Mouse (Mus musculus) C2C12 (cell line): ENCODE results near the gene Synpr. TPM values are rescaled to one million over a fixed set of nuclear protein-coding genes. Genes with fewer than 3 reads are reported as not detected.

Experiments
- H3K27me3 ChIP-seq: one replicate; pipeline ENCODE4 v1.6.1; 2011; ENCODE audit not compliant: control insufficient read depth, insufficient read depth, insufficient read length
- H3K36me3 ChIP-seq: one replicate; pipeline ENCODE4 v1.6.1; 2011; ENCODE audit not compliant: control insufficient read depth, insufficient read depth
- H3K4me3 ChIP-seq: one replicate; pipeline ENCODE4 v1.5.1; 2011; ENCODE audit warnings: mild to moderate bottlenecking, control low read depth; ENCODE audit not compliant: poor library complexity, insufficient read depth, severe bottlenecking
- H3K79me2 ChIP-seq: one replicate; pipeline ENCODE4 v1.6.1; 2011; ENCODE audit not compliant: control insufficient read depth, insufficient read depth
- H3K79me3 ChIP-seq: one replicate; pipeline ENCODE4 v1.6.1; 2011; ENCODE audit warnings: low read depth, control low read depth
- H3ac ChIP-seq: one replicate; pipeline ENCODE3; 2011; ENCODE audit warnings: low read depth; ENCODE audit not compliant: control insufficient read depth, insufficient read length
- CEBPB ChIP-seq: IDR thresholded peaks from one replicate; pipeline ENCODE4 v1.6.1; 2011; ENCODE audit warnings: low read depth, mild to moderate bottlenecking, control low read depth, moderate library complexity
- CTCF ChIP-seq: IDR thresholded peaks from one replicate; pipeline ENCODE4 v1.5.1; 2011; ENCODE audit not compliant: control insufficient read depth, insufficient read depth, insufficient read length
- FOSL1 ChIP-seq: IDR thresholded peaks from one replicate; pipeline ENCODE4 v1.8.0; 2011; ENCODE audit warnings: mild to moderate bottlenecking, low read length; ENCODE audit not compliant: poor library complexity, insufficient read depth, severe bottlenecking
- MAX ChIP-seq: IDR thresholded peaks from one replicate; pipeline ENCODE4 v1.6.1; 2011; ENCODE audit warnings: mild to moderate bottlenecking, control low read depth
- MYOD1 ChIP-seq: IDR thresholded peaks from one replicate; pipeline ENCODE4 v1.6.1; 2011; ENCODE audit warnings: low read depth; ENCODE audit not compliant: control insufficient read depth, insufficient read length
- MYOG ChIP-seq: IDR thresholded peaks from one replicate; pipeline ENCODE4 v1.6.1; 2011; ENCODE audit not compliant: control insufficient read depth, insufficient read length; ENCODE audit errors: extremely low read depth
- USF1 ChIP-seq: IDR thresholded peaks from one replicate; pipeline ENCODE4 v1.6.1; 2011; ENCODE audit warnings: low read depth, mild to moderate bottlenecking, control low read depth, moderate library complexity
- polyA plus RNA-seq: library from polyadenylated mRNA; unstranded; fragments of >200 nt; fragmentation: generic; extraction: Trizol; gene quantifications from one replicate; pipeline ENCODE4 v1.2.1, GENCODE M21; 2012; ENCODE audit warnings: missing spikeins

Gene Synpr
- polyA plus RNA-seq, 1 experiment: not detected

DNA sequence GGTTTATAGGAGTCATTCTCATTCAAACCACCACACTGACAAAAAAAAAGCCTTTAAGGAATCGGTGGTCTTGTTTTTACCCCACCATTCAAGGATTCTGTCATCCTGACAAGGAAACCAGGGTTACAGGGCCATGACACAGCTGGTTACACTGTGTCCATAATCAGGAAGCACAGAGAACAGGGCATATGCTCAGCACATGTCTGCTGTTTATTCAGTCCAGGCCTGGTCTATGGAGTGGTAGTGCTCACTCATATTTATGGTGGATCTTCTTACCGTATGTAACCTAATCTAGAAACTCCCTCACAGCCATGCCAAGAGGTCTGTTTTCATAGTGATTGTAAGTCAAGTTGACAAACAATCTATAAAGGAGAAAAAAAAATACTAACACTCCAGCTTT is 293.5 kb downstream of the Synpr start:
- Histone ChIP-seq H3K36me3 (no peaks in the 10 kb centered on the region), H3K79me3 (no peaks in the 10 kb centered on the region), H3ac (no peak overlapping the region), H3K79me2 (no peaks in the 10 kb centered on the region), H3K4me3 (no peak overlapping the region), H3K27me3 (no peaks in the 10 kb centered on the region)
- TF ChIP-seq USF1 (no peak), CTCF (no peak), CEBPB (no peak), FOSL1 (no peak), MYOD1 (no peak), MAX (no peak), MYOG (no peak)

DNA sequence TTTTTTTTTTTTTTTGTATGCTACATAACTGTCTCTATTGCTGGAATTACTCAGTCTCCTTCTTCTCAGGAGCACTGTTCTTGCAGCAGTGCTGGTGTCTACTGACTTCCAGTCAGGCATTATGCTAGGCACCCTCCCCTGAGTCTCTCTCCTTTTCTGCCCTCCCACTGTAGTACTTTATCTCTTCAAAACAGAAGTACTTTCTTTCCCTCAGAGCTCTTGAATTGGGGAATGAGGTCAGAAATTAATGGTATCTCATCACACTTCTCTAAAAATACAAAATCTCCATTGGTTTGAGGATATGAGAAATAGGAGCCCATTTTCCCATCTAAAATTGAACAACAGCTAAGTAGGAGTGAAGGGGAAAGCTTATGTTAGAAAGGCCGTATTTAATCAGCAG is 294.2 kb downstream of the Synpr start:
- TF ChIP-seq USF1 (no peak), MAX (no peak), FOSL1 (no peak), MYOG (no peak), CEBPB (no peak), CTCF (no peak), MYOD1 (no peak)

DNA sequence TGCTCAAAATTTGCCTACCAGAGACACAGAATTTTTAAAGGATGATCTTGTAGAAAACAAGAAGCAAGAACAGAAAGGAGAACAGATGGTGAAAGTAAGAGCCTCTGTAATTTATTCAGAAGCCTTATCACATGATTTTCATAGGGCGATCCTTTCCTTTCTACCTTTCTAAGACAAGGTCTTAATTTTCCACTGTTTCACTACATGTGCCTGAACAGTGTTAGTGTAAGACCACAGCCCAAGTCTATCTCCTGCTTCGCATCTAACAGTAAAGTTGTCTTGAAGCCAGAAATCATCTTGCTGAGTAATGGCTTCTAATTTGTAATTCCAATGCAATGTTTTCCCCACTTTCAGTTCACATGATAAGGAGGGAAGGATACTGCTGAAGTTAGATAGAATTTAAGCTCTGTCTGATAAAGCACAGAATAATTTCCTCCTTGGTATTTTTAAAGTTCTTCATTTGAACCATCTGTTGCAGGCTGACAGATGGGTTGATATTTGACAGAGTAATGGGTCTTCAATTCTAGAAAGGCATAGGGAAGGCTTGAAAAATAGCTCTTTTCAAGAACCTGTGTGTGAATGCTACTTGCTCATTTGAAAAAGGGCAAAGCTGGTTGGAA is 308.9 kb downstream of the Synpr start:
- Histone ChIP-seq H3K27me3 (no peaks in the 10 kb centered on the region), H3K79me2 (no peaks in the 10 kb centered on the region), H3K4me3 (no peak overlapping the region), H3K36me3 (no peaks in the 10 kb centered on the region), H3K79me3 (no peaks in the 10 kb centered on the region), H3ac (no peak overlapping the region)
- TF ChIP-seq CEBPB: no peak
- TF ChIP-seq MYOD1: no peak
- TF ChIP-seq MAX: no peak
- TF ChIP-seq FOSL1: no peak
- no peak for TF ChIP-seq MYOG
- TF ChIP-seq USF1: no peak
- no peak for TF ChIP-seq CTCF

More for the DNA sequence above, 294.2 kb downstream of the Synpr start:
- Histone ChIP-seq H3K79me3 (no peaks in the 10 kb centered on the region), H3K4me3 (no peak overlapping the region), H3K36me3 (no peaks in the 10 kb centered on the region), H3K27me3 (no peaks in the 10 kb centered on the region), H3ac (no peak overlapping the region), H3K79me2 (no peaks in the 10 kb centered on the region)

DNA sequence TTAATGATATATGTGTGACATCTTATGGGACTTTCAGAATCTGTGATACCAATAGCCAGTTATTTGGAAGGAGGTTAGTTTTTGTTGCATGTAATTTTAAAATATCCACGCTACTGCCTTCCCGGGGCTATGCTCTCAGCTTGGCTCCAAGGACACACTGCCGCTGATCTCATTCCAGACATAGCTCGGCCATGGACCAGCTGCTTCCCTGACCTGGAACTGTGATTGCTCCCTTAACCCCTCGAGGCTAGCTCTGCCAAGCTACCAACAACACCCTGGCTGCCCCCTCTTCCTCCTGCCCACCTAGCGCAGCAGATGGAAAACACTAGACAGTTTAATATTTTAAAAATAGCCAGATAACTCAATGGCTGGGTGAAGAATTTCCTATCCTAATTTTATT is 311.7 kb downstream of the Synpr start:
- H3K79me2 ChIP-seq: no peaks in the 10 kb centered on the region

DNA sequence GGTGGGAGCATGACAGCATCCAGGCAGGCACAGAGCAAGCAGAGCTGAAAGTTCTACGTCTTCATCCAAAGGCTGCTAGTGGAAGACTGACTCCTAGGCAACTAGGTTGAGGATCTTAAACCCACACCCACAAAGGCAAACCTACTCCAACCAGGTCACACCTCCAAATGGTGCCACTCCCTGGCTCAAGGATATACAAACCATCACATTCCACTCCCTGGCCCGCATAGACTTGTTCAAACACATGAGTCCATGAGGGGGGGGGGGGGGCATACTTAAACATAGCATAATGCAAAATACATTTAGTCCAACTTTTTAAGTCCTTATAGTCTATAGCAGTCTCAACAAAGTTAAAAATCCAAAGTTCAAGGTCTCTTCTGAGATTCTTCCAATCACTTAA is 312.6 kb downstream of the Synpr start:
- Histone ChIP-seq H3K36me3 (no peaks in the 10 kb centered on the region), H3K27me3 (no peaks in the 10 kb centered on the region), H3K79me3 (no peaks in the 10 kb centered on the region), H3K79me2 (no peaks in the 10 kb centered on the region), H3ac (no peak overlapping the region), H3K4me3 (no peak overlapping the region)
- TF ChIP-seq USF1 (no peak), MYOG (no peak), MAX (no peak), CTCF (no peak), FOSL1 (no peak), MYOD1 (no peak), CEBPB (no peak)

More for the DNA sequence above, 311.7 kb downstream of the Synpr start:
- TF ChIP-seq MYOG: no peak
- no peak for TF ChIP-seq CEBPB
- no peak for TF ChIP-seq MYOD1
- no peak for TF ChIP-seq FOSL1
- TF ChIP-seq CTCF: no peak
- TF ChIP-seq USF1: no peak
- no peak for TF ChIP-seq MAX
- no peaks in the 10 kb centered on the region for H3K79me3 ChIP-seq
- H3K36me3 ChIP-seq: no peaks in the 10 kb centered on the region
- no peak overlapping the region for H3K4me3 ChIP-seq
- no peak overlapping the region for H3ac ChIP-seq
- no peaks in the 10 kb centered on the region for H3K27me3 ChIP-seq

DNA sequence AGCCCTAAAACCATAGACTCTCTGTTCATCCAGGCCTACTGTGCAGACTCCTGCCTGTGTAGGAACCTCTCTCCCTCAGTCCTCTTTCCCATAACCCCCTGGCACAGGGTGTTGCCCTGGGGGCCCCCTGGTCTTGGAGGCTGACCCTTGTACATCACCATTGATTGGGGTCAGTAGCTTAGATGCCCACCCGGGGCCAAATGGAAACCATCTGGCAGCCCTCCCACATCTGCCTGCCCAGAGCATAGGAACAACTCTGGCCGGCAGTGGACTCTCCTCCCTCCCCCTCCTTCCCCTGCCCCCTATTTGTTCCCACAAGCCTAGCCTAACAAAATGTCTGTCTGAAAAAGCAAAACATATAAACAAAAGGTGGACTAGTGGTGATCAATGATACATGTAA is 336.0 kb downstream of the Synpr start:
- no peaks in the 10 kb centered on the region for H3K36me3 ChIP-seq
- TF ChIP-seq MYOD1: no peak
- no peak for TF ChIP-seq USF1
- no peak for TF ChIP-seq FOSL1
- no peak for TF ChIP-seq CTCF
- TF ChIP-seq CEBPB: no peak
- TF ChIP-seq MYOG: no peak
- TF ChIP-seq MAX: no peak
- H3K79me2 ChIP-seq: no peaks in the 10 kb centered on the region
- no peak overlapping the region for H3K4me3 ChIP-seq
- H3ac ChIP-seq: no peak overlapping the region
- no peaks in the 10 kb centered on the region for H3K27me3 ChIP-seq
- no peaks in the 10 kb centered on the region for H3K79me3 ChIP-seq
